Mouse (Mus musculus) inflammation-experienced regulatory T-cells, adult 6 months (primary cell): ENCODE data around the gene Ctsa. TPM values are rescaled to one million over a fixed set of nuclear protein-coding genes. Genes with fewer than 3 reads are reported as not detected.
"Not testable (repeated sequence)": the region's sequence is repeated elsewhere in the genome, so short reads cannot be mapped to it uniquely, and the experiment has no call there.

ENCODE experiments used
- ATAC-seq: one replicate; pipeline ENCODE4 v1.8.0; 2017
- polyA plus RNA-seq, 3 experiments: library from polyadenylated mRNA; unstranded; fragments of 100-300 nt; shearing (Covaris generic); gene quantifications; one replicate each; pipeline ENCODE4 v1.2.1; 2017

Ctsa gene
- polyA plus RNA-seq, 3 experiments from 2014 or later = 206 to 247 (median 207) TPM

DNA sequence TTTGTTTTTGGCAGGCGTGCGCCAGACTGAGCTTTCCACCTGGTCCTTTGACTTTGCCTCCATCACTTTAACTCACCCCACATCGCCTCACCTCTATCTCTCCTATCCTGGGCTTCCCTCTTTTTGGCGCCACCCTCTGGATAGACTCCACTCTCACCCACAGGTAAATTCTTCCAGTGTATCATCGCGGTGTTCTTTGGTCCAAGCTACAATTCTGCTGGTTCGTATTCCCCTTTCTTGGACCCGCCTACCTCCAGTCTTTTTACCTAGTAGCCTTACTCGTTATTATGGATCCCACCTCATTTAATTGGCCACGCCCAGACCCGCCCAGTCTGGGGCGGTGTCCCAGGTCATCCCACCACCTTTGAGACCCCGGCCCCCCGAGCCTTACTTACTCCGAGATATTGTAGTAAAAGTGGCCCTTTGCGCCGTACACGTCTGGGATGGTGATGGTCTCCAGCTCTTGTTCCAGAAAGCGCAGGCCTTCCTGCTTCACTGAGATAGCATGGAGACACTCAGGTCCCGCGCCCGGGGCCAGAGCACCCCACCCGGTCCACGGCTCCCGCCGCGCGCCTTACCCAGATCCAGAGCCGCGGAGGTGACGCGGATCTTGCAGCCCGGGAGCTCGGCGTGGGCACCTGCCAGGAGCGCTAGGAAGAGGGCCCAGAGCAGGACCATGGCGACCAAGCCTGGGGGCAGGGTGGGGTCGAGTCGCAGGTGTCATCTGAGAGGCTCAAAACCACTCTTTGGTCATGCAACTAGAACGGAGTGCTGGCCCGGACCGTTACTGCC, 23.8 kb downstream of the Ctsa start:
- ATAC-seq = peak; percentile 42

GRCm38 (mm10) chr2:164857101-164857821, 24.6 kb downstream of the Ctsa start, which contains the start of gene Pltp:
TSS of gene Pltp (minus strand) at chr2:164857711.
- peak; percentile 78 for ATAC-seq

DNA sequence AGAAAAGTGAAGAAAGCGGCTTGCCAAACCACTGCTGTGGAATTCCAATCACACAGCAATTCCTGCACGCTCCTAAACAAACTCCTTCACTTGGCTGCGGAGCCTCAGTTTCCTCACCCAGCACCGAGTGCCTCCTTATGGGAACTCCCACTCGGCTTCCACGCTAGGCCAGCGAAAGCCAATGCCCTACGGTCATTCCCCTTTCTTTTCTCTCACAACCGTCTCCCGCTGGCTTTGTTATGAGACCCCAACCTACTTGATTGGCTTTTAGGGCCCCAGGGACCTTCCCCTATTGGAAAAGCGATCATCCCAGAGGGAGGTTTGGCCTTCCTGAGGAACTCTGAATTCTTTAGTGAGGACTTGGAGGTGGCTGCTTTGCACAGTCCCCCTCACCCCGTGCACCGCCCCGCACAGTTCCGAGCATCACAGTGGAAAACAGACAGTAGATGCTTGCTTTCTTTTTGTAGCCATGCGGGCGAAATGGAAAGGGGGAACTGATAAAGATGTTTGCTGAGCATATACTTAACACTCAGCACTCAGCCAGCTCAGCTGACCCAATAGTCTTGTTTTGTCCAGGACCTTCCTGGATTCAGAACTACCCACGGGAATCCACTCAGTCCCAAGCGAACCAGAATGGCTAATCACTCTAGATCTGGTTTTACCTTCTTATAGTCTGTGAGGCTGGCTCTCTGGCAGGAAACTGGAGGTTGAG, 25.3 kb downstream of the Ctsa start:
- ATAC-seq = no peak

DNA sequence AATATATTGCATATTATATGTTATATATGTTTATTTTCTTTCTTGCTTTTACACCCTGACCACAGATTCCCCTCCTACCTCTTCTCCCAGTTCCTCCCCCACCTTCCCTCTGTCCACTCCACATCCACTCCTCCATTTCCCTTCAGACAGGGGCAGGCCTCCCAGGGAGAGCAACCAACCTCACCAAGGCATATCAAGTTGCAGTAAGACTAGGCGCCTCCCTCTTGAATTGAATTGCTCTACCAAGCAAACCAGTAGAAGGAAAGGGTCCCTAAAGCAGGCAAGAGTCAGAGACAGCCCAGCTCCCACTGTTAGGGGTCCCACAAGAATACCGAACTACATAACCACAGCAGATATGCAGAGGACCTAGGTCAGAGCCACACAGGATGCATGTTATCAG, 26.5 kb downstream of the Ctsa start:
- no peak for ATAC-seq

- ATAC-seq = no peak
These were observed 27.2 kb downstream of the Ctsa start for GRCm38 (mm10) chr2:164859640-164860432.

- ATAC-seq = no peak
These were observed 28.4 kb downstream of the Ctsa start for GRCm38 (mm10) chr2:164861094-164861493.

GRCm38 (mm10) chr2:164862179-164862861, 29.6 kb downstream of the Ctsa start:
- no peak for ATAC-seq

DNA sequence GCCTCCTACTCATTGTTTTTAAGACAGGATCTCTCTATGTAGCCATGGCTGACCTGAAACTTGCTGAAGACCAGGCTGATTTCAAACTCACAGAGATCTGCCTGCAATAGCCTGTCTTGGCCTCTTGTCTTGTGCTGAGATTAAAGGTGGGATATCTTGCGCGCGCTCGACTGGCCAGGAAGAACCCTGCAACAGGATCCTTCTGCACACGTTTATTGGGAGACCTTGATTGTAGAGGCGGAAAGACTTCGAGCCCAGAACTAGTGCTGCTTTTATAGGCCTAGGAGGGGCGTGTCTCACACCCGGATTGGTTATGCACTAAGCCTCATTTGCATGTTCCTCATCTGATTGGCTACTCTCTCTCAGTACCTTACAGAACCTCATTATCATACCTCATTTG, 30.7 kb downstream of the Ctsa start:
- not testable (repeated sequence) for ATAC-seq

- ATAC-seq = no peak
These were observed 31.9 kb downstream of the Ctsa start for GRCm38 (mm10) chr2:164864593-164864992.

DNA sequence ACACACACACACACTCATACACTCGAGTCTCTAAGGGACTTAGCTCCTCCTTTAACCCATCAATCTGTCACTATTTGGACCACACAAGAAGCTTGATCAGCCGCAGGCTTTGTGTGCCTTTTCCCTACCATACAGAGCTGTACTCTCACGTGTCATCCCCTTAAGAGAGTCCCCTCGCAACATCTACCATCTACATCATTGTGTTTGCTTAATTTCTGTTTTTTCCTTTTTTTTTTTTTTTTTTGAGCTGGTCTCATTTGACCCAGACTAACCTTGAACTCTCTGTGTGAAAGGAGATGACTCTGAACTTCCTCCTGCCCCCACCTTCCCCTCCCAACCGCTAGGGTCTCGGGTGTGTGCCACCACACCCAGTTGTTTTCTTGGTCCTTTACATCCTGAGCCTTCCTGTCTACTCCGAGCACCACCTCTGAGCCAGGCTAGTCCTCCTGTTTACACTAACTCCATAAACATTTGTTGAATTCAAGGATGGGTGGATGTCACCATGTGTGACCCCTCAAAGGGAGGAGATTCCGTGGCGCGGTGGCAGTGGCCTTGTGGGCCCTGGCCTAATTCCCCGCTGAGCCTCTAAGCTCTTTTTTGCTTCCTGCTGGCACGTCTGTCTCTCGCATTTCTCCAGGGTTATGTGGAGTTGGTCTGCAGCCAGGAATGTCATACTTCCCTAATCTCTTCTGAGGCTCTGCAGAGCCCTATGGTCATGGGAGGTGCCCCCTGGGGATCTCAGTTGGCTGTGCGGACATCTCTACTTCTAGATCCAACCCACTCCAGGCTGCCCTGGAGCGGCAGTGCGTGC, 34.3 kb downstream of the Ctsa start:
- ATAC-seq = no peak

GRCm38 (mm10) chr2:164867566-164867965, 34.9 kb downstream of the Ctsa start:
- no peak for ATAC-seq

DNA sequence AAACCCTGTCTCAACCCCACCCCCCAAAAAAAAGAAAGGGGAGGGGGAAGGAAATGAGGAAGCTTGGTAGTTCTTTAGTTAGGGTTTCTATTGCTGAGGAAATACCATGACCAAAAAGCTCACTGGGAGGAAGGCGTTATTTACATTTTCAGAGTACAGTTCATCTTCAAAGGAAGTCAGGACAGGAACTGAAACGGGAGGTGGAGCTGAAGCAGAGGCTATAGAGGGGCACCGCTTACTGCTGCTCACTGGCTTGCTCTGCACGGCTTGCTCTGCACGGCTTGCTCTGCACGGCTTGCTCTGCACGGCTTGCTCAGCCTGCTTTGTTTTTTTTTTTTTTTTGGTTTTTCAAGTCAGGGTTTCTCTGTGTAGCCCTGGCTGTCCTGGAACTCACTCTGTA, 35.8 kb downstream of the Ctsa start:
- ATAC-seq = peak; percentile 63

GRCm38 (mm10) chr2:164871602-164872303, 39.1 kb downstream of the Ctsa start:
- no peak for ATAC-seq

- ATAC-seq = no peak
These were observed 40.9 kb downstream of the Ctsa start for GRCm38 (mm10) chr2:164873621-164874020.

DNA sequence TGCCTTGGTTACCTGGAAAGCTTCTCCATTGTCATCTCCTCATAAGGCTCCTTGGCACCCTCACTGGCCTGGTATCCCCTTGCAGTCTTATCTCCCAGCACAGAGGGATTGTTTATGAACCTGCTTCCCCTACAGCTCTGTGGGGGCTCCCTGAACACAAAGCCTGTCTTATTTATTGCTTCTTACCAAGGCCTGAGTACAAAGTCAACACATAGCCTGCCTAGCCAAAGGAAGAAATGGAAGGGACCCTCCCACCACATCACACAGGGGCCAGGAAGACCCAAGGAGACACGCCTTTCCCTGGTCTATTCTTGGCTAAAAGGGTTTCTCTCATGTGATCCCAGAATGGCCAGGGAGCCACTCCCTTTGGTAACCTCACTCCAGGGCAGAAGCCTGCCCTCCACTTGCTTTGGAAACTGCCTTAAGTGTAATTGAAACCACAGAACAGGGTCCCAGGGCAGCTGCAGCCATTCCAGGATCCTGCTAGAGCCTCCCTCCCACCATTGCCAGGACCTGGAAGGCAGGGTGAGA, 41.6 kb downstream of the Ctsa start:
- no peak for ATAC-seq

DNA sequence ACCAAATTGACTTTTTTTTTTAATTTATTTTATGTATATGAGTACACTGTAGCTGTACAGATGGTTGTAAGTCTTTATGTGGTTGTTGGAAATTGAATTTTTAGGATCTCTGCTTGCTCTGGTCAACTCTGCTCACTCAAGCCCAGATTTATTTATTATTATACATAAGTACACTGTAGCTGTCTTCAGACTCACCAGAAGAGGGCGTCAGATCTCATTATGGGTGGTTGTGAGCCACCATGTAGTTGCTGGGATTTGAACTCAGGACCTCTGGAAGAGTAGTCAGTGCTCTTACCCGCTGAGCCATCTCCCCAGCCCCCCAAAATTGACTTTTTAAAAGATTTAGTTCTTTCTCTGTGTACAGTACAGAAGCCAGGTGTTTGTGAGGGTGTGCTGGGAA, 43.0 kb downstream of the Ctsa start:
- ATAC-seq = not testable (repeated sequence)

- not testable (repeated sequence) for ATAC-seq
These were observed 44.9 kb downstream of the Ctsa start for GRCm38 (mm10) chr2:164877376-164878215.

GRCm38 (mm10) chr2:164878509-164879227, 46.0 kb downstream of the Ctsa start:
- ATAC-seq = no peak
